Mouse (Mus musculus) limb, embryonic 13.5 days (tissue): ENCODE data around the gene Ero1lb. TPM values are rescaled to one million over a fixed set of nuclear protein-coding genes. Genes with fewer than 3 reads are reported as not detected.
A peak's percentile ranks its signal among the peaks of the same experiment; 100 is the strongest.

Experiments
- ATAC-seq: fragments of 200-750 bp; cut with Nextera tagmentation; 2 replicates; pipeline ENCODE4 v1.8.0; 2017; ENCODE audit warnings: low read depth, moderate number of reproducible peaks, moderate TSS enrichment; ENCODE audit not compliant: low FRiP score
- H3K27ac ChIP-seq: fragments of 300-500 bp; sonication (generic); 2 replicates; pipeline ENCODE4 v1.5.1; 2015; ENCODE audit warnings: inconsistent platforms, mild to moderate bottlenecking, moderate library complexity
- H3K27me3 ChIP-seq: fragments of 300-500 bp; sonication (generic); 2 replicates; pipeline ENCODE4 v1.6.1; 2015; ENCODE audit warnings: mild to moderate bottlenecking, inconsistent platforms
- H3K36me3 ChIP-seq: fragments of 300-500 bp; sonication (generic); 2 replicates; pipeline ENCODE4 v1.6.1; 2015; ENCODE audit warnings: inconsistent platforms, mild to moderate bottlenecking, moderate library complexity
- H3K4me1 ChIP-seq: fragments of 300-500 bp; sonication (generic); 2 replicates; pipeline ENCODE4 v1.6.1; 2015; ENCODE audit warnings: inconsistent platforms
- H3K4me2 ChIP-seq: fragments of 300-500 bp; sonication (generic); replicated peaks from 2 replicates; pipeline ENCODE4 v1.6.1; 2015; ENCODE audit warnings: inconsistent platforms, mild to moderate bottlenecking, moderate library complexity
- H3K4me3 ChIP-seq: fragments of 300-500 bp; sonication (generic); 2 replicates; pipeline ENCODE4 v1.5.1; 2015; ENCODE audit warnings: moderate library complexity, mild to moderate bottlenecking, inconsistent platforms
- H3K9ac ChIP-seq: fragments of 300-500 bp; sonication (generic); 2 replicates; pipeline ENCODE4 v1.6.1; 2015; ENCODE audit warnings: mild to moderate bottlenecking, inconsistent platforms
- H3K9me3 ChIP-seq: fragments of 300-500 bp; sonication (generic); 2 replicates; pipeline ENCODE4 v1.6.1; 2016; ENCODE audit warnings: inconsistent platforms
- WGBS: fragments of 180-500 bp; shearing (Covaris S2); methylation state at CpG from one replicate; pipeline ENCODE4 v1.1.7; 2015; 5-methylcytosine and 5-hydroxymethylcytosine counted together
- polyA plus RNA-seq: library from polyadenylated mRNA; unstranded; fragments of >200 nt; fragmentation: Nextera tagmentation; extraction: Ambion mirVana; gene quantifications from 2 replicates; pipeline ENCODE4 v1.2.1, GENCODE M21; 2015

The Ero1lb gene
- 5.5 and 5.7 TPM in 2 replicates for polyA plus RNA-seq

DNA sequence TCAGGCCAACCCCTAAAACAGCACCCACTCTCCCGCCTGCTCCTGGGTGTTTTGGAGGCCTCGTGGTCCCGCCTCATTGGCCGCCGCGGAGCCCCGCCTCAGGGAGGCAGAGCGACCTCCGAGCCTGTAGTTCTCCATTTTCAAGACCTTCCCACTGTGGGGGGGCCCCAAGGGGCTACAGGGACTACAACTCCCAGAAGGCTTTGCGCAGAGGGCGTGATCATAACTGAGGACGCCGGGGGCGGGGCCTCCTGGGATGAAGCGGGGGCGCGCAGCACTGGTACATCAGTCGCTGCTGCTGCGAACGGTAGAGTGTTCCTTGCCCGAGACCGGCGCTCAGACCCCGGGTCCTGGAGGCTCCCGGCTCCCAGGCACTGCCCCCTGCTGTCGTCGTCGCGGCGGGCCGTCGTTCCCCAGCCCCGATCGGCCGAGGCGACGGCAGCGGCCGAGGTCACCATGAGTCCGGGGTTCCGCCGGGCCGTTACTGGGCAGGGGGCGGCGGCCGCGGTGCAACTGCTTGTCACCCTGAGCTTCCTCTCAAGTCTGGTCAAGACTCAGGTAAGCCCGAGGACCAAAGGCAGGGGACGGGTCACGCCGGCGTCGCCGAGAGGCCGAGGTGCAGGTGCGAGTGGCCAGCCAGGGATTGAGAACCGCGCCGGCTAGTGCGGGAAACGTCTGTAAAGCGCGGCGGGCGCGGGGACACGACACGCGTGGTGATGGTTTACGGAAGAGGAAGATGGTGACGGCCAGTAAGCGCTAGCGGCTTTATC, at the start of gene Ero1lb:
Ero1lb (plus strand) TSS at position 254 of the 770 bp plus-strand sequence.
- Histone ChIP-seq H3K36me3 (no peaks in the 10 kb centered on the region), H3K4me3 (peak within 1 kb of the TSS; percentile 75), H3K4me2 (peak within 1 kb of the TSS; percentile 88), H3K27me3 (peaks cover 5% of the 10 kb centered on the region; the same call in 1 of the 2 replicates), H3K9ac (peak within 1 kb of the TSS; percentile 77), H3K27ac (no peak within 1 kb of the TSS), H3K9me3 (no peaks in the 10 kb centered on the region), H3K4me1 (peaks cover 12% of the 10 kb centered on the region)
- under 1% methylated on average over 73 of the region's 73 CpGs for WGBS
- ATAC-seq: peak; percentile 99

DNA sequence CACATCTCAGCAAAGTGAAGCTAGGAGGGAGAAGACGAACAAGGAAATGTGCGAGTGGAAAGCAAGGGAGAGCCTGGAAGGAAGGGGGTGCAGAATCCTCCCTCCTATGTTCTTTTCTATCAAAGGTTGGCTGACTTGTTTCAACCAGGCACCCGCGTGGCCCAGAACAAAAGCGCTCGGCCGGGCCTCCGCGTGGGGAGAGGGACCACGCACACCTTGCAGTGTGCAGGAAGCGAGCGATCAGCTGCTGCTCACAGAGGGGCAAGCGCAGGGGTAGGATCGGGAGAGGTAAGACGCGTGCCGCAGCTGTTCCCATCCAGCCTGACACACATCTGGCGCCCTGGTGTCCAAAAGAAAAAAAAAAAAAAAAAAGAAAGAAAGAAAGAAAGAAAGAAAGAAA, 46.3 kb upstream of the Ero1lb start:
- H3K27ac ChIP-seq: no peak overlapping the region
- H3K27me3 ChIP-seq: peaks cover 18% of the 10 kb centered on the region
- H3K4me3 ChIP-seq: peak overlapping the region; percentile 62
- H3K9ac ChIP-seq: no peak overlapping the region
- 0 out of 2 replicates have a peak, but pooled peaks cover 2% of the 10 kb centered on the region for H3K4me1 ChIP-seq
- peak overlapping the region; percentile 95 for H3K4me2 ChIP-seq
- H3K36me3 ChIP-seq: no peaks in the 10 kb centered on the region
- H3K9me3 ChIP-seq: no peaks in the 10 kb centered on the region
- WGBS: 3% methylated on average over 18 of the region's 18 CpGs
- peak; percentile 51; the same call in 1 of the 2 replicates for ATAC-seq

DNA sequence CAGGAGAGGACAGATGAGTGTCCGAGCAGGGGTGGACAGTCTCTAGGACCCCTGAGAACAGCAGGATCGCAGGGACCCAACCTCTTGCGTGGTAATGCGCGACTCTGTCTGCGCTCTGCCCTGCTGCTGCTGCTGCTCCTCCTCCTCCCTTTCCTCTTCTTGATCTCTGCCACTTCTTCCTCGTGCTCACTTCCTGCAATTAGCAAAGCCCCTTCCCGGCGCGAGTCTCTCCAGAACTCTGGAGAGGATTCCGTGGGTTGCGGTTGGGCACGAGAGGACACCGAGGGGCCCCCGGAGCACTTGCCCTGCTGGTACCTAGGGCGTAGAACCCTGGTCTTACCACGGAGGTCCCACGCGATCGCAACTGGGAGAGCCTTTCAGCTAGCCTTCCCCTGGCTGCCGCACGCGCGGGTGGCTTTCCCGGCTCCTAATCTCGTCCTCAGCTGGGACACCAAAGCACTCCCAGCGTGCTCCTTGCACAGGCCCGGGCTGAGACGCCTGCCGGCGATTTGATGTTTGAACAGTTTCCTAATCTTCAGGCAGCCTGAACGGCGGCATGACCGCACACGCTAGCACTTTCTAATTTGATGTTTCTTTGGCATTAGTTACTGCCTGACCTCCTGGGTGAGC, 45.6 kb upstream of the Ero1lb start, which contains the start of gene Edaradd:
Edaradd (minus strand) TSS at position 484 of the 630 bp plus-strand sequence.
- peak within 1 kb of the TSS; percentile 62 for H3K4me3 ChIP-seq
- H3K36me3 ChIP-seq: no peaks in the 10 kb centered on the region
- ATAC-seq: peak; percentile 87
- H3K27me3 ChIP-seq: peaks cover 18% of the 10 kb centered on the region
- H3K9ac ChIP-seq: peak within 1 kb of the TSS; percentile 70
- 0 out of 2 replicates have a peak, but pooled peaks cover 2% of the 10 kb centered on the region for H3K4me1 ChIP-seq
- no peaks in the 10 kb centered on the region for H3K9me3 ChIP-seq
- H3K27ac ChIP-seq: no peak within 1 kb of the TSS
- peak within 1 kb of the TSS; percentile 95 for H3K4me2 ChIP-seq
- WGBS: under 1% methylated on average over 35 of the region's 35 CpGs

DNA sequence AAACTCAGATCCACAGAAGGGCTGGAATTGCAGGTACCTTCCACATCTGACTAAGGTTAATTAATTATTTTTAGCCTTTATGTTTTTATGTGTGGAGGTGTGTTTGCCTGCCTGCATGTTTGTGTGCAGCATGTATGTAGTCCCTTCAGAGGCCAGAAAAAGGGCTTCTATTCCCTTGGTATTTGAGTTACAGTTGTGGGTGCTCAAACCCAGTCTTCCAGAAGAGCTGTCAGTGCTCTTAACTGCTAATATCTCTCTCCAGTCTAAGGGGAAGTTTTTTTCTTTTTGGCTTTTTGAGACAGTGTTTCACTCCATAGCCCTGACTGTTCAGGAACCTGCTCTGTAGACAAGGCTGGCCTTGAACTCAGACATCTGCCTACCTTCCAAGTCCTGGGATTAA, 43.3 kb upstream of the Ero1lb start:
- H3K27ac ChIP-seq: no peak overlapping the region
- H3K27me3 ChIP-seq: peaks cover 18% of the 10 kb centered on the region
- H3K4me2 ChIP-seq: no peak overlapping the region
- H3K9ac ChIP-seq: no peak overlapping the region
- H3K36me3 ChIP-seq: no peaks in the 10 kb centered on the region
- ATAC-seq: no peak
- H3K4me1 ChIP-seq: 0 out of 2 replicates have a peak, but pooled peaks cover 2% of the 10 kb centered on the region
- no peak overlapping the region for H3K4me3 ChIP-seq
- H3K9me3 ChIP-seq: no peaks in the 10 kb centered on the region

DNA sequence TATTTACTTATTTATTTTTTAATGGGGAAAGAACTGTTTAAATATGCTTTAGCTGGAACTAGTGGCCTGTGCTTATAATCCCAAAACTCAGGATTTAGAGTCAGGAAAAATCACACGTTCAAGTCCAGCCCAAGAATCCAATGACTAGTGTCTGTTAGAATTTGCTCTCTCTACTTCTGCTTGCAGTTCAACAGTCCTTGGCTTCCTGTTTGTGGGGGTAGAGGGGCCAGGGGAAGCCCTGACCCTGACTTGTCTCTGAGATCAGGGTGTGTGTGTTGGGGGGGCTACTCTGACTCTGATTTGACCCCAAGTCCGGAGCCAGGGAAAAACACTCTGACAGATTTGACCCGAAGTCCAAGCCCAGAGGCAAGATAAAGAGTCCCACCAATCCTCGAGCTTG, 40.0 kb upstream of the Ero1lb start:
- Histone ChIP-seq H3K9ac (no peak overlapping the region), H3K4me3 (no peak overlapping the region), H3K4me1 (0 out of 2 replicates have a peak, but pooled peaks cover 12% of the 10 kb centered on the region), H3K4me2 (no peak overlapping the region), H3K27me3 (peaks cover 5% of the 10 kb centered on the region; the same call in 1 of the 2 replicates), H3K27ac (no peak overlapping the region), H3K36me3 (no peaks in the 10 kb centered on the region), H3K9me3 (no peaks in the 10 kb centered on the region)
- ATAC-seq: no peak
- WGBS: 94% methylated on average over 4 of the region's 4 CpGs

DNA sequence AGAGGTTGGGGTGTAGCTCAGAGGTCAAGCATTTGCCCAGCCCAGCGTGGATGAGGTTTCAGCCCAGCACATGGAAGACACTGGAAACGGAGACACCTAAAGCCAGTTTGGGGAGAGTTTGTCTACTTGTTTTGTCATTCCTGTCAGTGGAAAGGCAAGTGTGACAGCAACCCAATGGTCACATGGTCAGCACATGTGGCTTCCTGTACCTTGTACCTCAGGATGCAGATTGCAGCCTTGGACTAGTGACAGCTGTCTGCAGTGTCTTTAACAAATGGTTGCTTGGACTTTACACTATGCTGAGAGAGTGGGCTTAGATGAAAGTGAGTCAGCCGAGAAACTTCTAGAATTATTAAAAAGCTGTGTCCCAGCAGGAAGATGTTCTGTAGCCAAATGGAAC, 31.0 kb upstream of the Ero1lb start:
- no peaks in the 10 kb centered on the region for H3K9me3 ChIP-seq
- no peak overlapping the region for H3K27ac ChIP-seq
- H3K4me2 ChIP-seq: no peak overlapping the region
- no peaks in the 10 kb centered on the region for H3K27me3 ChIP-seq
- no peak for ATAC-seq
- 0 out of 2 replicates have a peak, but pooled peaks cover 3% of the 10 kb centered on the region for H3K4me1 ChIP-seq
- 79% methylated on average over 3 of the region's 3 CpGs for WGBS
- no peaks in the 10 kb centered on the region for H3K36me3 ChIP-seq
- no peak overlapping the region for H3K4me3 ChIP-seq
- H3K9ac ChIP-seq: no peak overlapping the region

DNA sequence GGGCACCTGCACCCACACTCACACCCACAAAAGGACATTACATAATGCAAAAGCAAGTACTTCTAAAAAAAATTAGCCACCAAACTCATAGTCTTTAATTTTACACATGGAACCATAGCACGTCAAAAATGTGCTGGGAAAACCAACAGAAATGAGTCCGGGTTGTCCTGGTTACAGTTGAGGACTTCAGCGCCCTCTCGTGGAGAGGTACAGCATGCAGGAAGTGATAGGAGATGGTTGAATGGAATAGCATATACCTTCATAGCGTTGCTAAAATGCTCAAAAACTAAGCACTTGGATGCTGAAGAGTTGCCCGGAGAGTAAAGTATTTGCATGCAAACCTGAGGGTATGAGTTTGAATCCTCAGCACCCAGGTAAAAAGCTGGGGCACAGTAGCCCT, 27.7 kb upstream of the Ero1lb start:
- 75% methylated on average over 6 of the region's 6 CpGs for whole genome bisulfite sequencing
- Histone ChIP-seq H3K4me2 (no peak overlapping the region), H3K4me1 (peaks cover 9% of the 10 kb centered on the region; the same call in 1 of the 2 replicates), H3K27ac (no peak overlapping the region), H3K9me3 (no peaks in the 10 kb centered on the region), H3K27me3 (peaks cover 6% of the 10 kb centered on the region), H3K4me3 (no peak overlapping the region), H3K36me3 (no peaks in the 10 kb centered on the region), H3K9ac (no peak overlapping the region)
- no peak for ATAC-seq

DNA sequence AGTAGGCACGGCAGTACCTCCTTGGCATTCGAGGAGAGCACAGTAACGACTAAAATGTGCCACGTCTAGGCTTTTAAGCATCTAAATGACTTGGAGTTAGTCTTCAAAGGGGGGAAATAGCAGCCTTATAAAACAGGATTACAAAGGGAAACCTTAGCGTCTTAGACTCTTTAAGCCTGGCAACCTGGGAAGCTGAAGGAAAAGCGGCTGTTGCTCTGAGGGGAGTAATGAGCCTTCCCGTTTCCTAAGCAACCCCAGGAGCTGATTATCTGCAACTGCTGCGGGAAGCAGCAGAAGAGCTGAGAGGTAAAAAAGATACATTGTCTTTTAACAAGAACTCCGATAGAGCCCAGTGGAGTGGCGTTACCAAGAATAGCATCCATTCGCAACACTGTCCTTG, 26.0 kb upstream of the Ero1lb start:
- H3K9me3 ChIP-seq: no peaks in the 10 kb centered on the region
- H3K4me2 ChIP-seq: no peak overlapping the region
- H3K9ac ChIP-seq: no peak overlapping the region
- peaks cover 6% of the 10 kb centered on the region for H3K27me3 ChIP-seq
- 21% methylated on average over 11 of the region's 11 CpGs for WGBS
- no peaks in the 10 kb centered on the region for H3K36me3 ChIP-seq
- peaks cover 9% of the 10 kb centered on the region; the same call in 1 of the 2 replicates for H3K4me1 ChIP-seq
- no peak for ATAC-seq
- H3K4me3 ChIP-seq: no peak overlapping the region
- H3K27ac ChIP-seq: no peak overlapping the region

DNA sequence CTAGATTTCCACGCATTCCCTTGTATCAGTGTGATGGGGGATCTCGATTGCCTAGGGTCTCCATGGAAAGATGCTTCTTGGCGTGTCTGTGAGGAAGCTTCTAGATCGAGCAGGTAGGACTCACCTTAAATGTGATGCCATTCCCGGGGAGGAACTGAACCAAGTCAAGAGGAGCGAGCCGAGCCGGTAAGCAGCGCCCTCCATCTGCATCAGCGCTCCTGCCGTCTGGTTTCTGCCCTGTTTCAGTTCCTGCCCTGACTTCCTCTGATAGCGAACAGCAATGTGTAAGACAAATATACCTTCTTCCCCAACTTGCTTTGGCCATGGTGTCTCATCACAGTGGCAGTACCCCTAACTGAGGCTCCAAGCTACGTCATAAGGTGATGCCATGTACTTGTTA, 25.6 kb upstream of the Ero1lb start:
- ATAC-seq: no peak
- Histone ChIP-seq H3K36me3 (no peaks in the 10 kb centered on the region), H3K4me3 (no peak overlapping the region), H3K4me2 (no peak overlapping the region), H3K9ac (no peak overlapping the region), H3K27ac (no peak overlapping the region), H3K27me3 (peaks cover 6% of the 10 kb centered on the region), H3K9me3 (no peaks in the 10 kb centered on the region), H3K4me1 (peaks cover 9% of the 10 kb centered on the region; the same call in 1 of the 2 replicates)
- WGBS: 72% methylated on average over 13 of the region's 13 CpGs

DNA sequence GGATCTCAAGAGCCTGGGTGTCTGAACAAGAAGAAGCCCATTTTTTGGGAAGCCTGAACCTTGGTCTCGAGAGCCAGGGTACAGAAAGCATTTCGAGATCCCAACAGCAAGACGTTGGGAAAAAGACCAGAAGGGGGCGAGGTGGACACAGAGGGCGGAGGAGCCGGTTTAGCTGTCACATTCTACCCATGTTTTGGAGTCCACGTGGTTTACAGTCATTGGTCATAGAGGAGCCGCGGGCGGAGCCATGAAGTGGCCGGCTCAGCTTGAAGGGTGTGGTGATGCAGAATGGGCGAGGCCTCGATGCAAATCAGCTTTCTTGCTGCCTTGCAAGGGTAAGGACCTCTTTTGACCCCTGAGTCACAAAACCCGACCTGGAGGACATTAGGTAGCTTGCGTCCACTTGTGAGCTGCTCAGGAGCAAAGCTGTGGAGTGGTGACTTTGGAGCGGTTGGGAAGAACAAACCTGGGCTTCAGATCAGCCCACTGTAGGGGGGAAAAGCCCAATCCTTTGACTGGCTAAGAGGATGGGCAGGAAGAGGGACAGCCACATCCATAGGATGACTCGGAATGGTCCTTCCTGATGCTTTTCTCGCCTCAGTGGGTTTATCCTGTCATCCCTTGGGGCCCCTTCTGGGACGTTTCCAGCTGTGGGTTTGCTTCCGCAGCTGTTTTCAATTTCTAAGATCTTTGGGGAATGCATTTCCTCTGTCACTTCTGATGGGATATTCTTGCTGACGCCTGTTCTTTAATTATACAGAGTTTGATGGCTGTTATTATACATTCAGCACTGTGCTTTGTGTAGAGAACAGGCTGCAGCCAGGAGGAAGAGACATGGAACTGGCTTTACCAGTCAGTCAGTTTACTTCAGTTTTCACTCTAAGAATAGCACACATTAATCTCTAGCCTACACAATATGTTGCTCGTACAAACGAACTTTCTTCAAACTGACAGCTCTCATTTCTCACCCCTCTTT, 23.4 kb upstream of the Ero1lb start:
- WGBS: 8% methylated on average over 23 of the region's 23 CpGs
- ATAC-seq: peak; percentile 82
- Histone ChIP-seq H3K27me3 (peaks cover 6% of the 10 kb centered on the region), H3K9me3 (no peaks in the 10 kb centered on the region), H3K36me3 (no peaks in the 10 kb centered on the region), H3K4me1 (peaks cover 9% of the 10 kb centered on the region; the same call in 1 of the 2 replicates), H3K4me2 (peak overlapping the region; percentile 55), H3K4me3 (no peak overlapping the region), H3K9ac (no peak overlapping the region), H3K27ac (no peak overlapping the region)

DNA sequence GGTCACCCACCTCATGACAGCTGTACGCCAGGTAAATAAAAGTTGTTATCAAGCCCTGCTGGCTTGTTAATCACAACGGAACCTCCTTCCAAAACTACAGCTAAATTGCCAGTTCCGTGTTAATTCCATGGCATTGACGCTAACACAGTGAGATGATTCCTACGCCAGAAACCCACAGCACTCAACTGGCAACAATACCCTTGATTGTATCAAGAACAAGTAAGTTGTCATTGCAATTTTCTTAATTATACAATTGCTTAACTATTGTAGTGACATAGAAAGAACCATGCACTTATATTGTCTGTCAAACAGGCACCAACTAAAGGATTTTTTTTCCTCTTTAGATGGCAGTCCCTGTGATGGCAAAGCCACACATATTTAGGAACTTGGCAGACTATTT, 22.4 kb upstream of the Ero1lb start:
- Histone ChIP-seq H3K9me3 (no peaks in the 10 kb centered on the region), H3K9ac (no peak overlapping the region), H3K4me1 (peaks cover 9% of the 10 kb centered on the region; the same call in 1 of the 2 replicates), H3K36me3 (no peaks in the 10 kb centered on the region), H3K4me2 (no peak overlapping the region), H3K27me3 (peaks cover 6% of the 10 kb centered on the region), H3K4me3 (no peak overlapping the region), H3K27ac (no peak overlapping the region)
- ATAC-seq: no peak
- WGBS: 70% methylated on average over 5 of the region's 5 CpGs
